Mouse (Mus musculus) lung, embryonic 15.5 days (tissue): Measurements from ENCODE around the gene Tmem9b. TPM values are rescaled to one million over a fixed set of nuclear protein-coding genes. Genes with fewer than 3 reads are reported as not detected.

ENCODE experiments used
- ATAC-seq: fragments of 200-750 bp; cut with Nextera tagmentation; 2 replicates; pipeline ENCODE4 v1.8.0; 2017; ENCODE audit warnings: moderate number of reproducible peaks, borderline replicate concordance; ENCODE audit not compliant: low FRiP score, low TSS enrichment; ENCODE audit errors: extremely low read depth
- H3K27ac ChIP-seq: fragments of 300-500 bp; sonication (generic); 2 replicates; pipeline ENCODE4 v1.5.1; 2015; ENCODE audit warnings: moderate library complexity, mild to moderate bottlenecking, inconsistent platforms
- H3K27me3 ChIP-seq: fragments of 300-500 bp; sonication (generic); 2 replicates; pipeline ENCODE4 v1.6.1; 2015; ENCODE audit warnings: inconsistent platforms
- H3K36me3 ChIP-seq: fragments of 300-500 bp; sonication (generic); 2 replicates; pipeline ENCODE4 v1.6.1; 2015; ENCODE audit warnings: inconsistent platforms
- H3K4me1 ChIP-seq: fragments of 300-500 bp; sonication (generic); 2 replicates; pipeline ENCODE4 v1.6.1; 2015; ENCODE audit warnings: inconsistent platforms
- H3K4me2 ChIP-seq: fragments of 300-500 bp; sonication (generic); 2 replicates; pipeline ENCODE4 v1.6.1; 2015; ENCODE audit warnings: inconsistent platforms, mild to moderate bottlenecking, moderate library complexity
- H3K4me3 ChIP-seq: fragments of 300-500 bp; sonication (generic); 2 replicates; pipeline ENCODE4 v1.5.1; 2015; ENCODE audit warnings: mild to moderate bottlenecking, inconsistent platforms
- H3K9ac ChIP-seq: fragments of 300-500 bp; sonication (generic); 2 replicates; pipeline ENCODE4 v1.6.1; 2015; ENCODE audit warnings: inconsistent platforms
- H3K9me3 ChIP-seq: fragments of 300-500 bp; sonication (generic); 2 replicates; pipeline ENCODE4 v1.6.1; 2016; ENCODE audit warnings: inconsistent platforms
- WGBS: fragments of 180-500 bp; shearing (Covaris S2); methylation state at CpG from one replicate; pipeline ENCODE4 v1.1.7; 2015; 5-methylcytosine and 5-hydroxymethylcytosine counted together
- polyA plus RNA-seq: library from polyadenylated mRNA; unstranded; fragments of >200 nt; fragmentation: Nextera tagmentation; extraction: Ambion mirVana; gene quantifications from 2 replicates; pipeline ENCODE4 v1.2.1, GENCODE M21; 2015

The Tmem9b gene
- polyA plus RNA-seq, 1 experiment from 2014 or later: 59.9 TPM

- no peaks in the 10 kb centered on the region for H3K9me3 ChIP-seq
- peak within 1 kb of the TSS; percentile 66 for H3K9ac ChIP-seq
- ATAC-seq: peak; percentile 95
- peak within 1 kb of the TSS; percentile 76 for H3K4me2 ChIP-seq
- peaks cover 24% of the 10 kb centered on the region for H3K4me1 ChIP-seq
- H3K27ac ChIP-seq: peak within 1 kb of the TSS; percentile 84
- no peaks in the 10 kb centered on the region for H3K27me3 ChIP-seq
- peak within 1 kb of the TSS; percentile 67 for H3K4me3 ChIP-seq
- under 1% methylated on average over 61 of the region's 61 CpGs for WGBS
- no peaks in the 10 kb centered on the region for H3K36me3 ChIP-seq
Observed at GRCm38 (mm10) chr7:109703190-109704015, 49.3 kb downstream of the Tmem9b start, which contains the start of the genes St5 and Akip1. St5 (minus strand) TSS chr7:109703605. Akip1 (plus strand) TSS chr7:109703690.

- no peak overlapping the region for H3K27ac ChIP-seq
Observed at GRCm38 (mm10) chr7:109702721-109703120, 50.0 kb downstream of the Tmem9b start.

GRCm38 (mm10) chr7:109700213-109700612 lies 52.5 kb downstream of the Tmem9b start:
- no peaks in the 10 kb centered on the region for H3K27me3 ChIP-seq
- peaks cover 10% of the 10 kb centered on the region for H3K4me1 ChIP-seq
- H3K4me3 ChIP-seq: no peak overlapping the region
- H3K4me2 ChIP-seq: no peak overlapping the region
- no peaks in the 10 kb centered on the region for H3K36me3 ChIP-seq
- H3K9me3 ChIP-seq: no peaks in the 10 kb centered on the region
- H3K9ac ChIP-seq: no peak overlapping the region
- ATAC-seq: no peak
- H3K27ac ChIP-seq: no peak overlapping the region

More at GRCm38 (mm10) chr7:109702721-109703120, 50.0 kb downstream of the Tmem9b start:
- Histone ChIP-seq H3K4me1 (peaks cover 18% of the 10 kb centered on the region), H3K27me3 (no peaks in the 10 kb centered on the region), H3K4me2 (peak overlapping the region; percentile 76), H3K36me3 (no peaks in the 10 kb centered on the region), H3K4me3 (peak overlapping the region; percentile 67; the same call in 1 of the 2 replicates), H3K9ac (no peak overlapping the region), H3K9me3 (no peaks in the 10 kb centered on the region)
- no peak for ATAC-seq
- 37% methylated on average over 4 of the region's 4 CpGs for WGBS

- H3K9me3 ChIP-seq: no peaks in the 10 kb centered on the region
- H3K4me1 ChIP-seq: peaks cover 9% of the 10 kb centered on the region
- H3K9ac ChIP-seq: no peak overlapping the region
- no peaks in the 10 kb centered on the region for H3K27me3 ChIP-seq
- H3K4me3 ChIP-seq: no peak overlapping the region
- no peak overlapping the region for H3K4me2 ChIP-seq
- no peak overlapping the region for H3K27ac ChIP-seq
- H3K36me3 ChIP-seq: no peaks in the 10 kb centered on the region
- no peak for ATAC-seq
- WGBS: 85% methylated on average over 10 of the region's 10 CpGs
Observed at GRCm38 (mm10) chr7:109695339-109695726, 57.3 kb downstream of the Tmem9b start.

GRCm38 (mm10) chr7:109694576-109695338 lies 57.9 kb downstream of the Tmem9b start:
- Histone ChIP-seq H3K4me3 (no peak overlapping the region), H3K27ac (no peak overlapping the region), H3K36me3 (no peaks in the 10 kb centered on the region), H3K27me3 (no peaks in the 10 kb centered on the region), H3K9ac (no peak overlapping the region), H3K9me3 (no peaks in the 10 kb centered on the region), H3K4me2 (no peak overlapping the region), H3K4me1 (peaks cover 10% of the 10 kb centered on the region)
- 87% methylated on average over 13 of the region's 13 CpGs for WGBS
- no peak for ATAC-seq

- Histone ChIP-seq H3K9ac (no peak overlapping the region), H3K9me3 (no peaks in the 10 kb centered on the region), H3K27ac (peak overlapping the region; percentile 70), H3K4me1 (peaks cover 25% of the 10 kb centered on the region), H3K4me2 (no peak overlapping the region), H3K4me3 (no peak overlapping the region), H3K27me3 (no peaks in the 10 kb centered on the region), H3K36me3 (no peaks in the 10 kb centered on the region)
- 37% methylated on average over 5 of the region's 5 CpGs for WGBS
- ATAC-seq: peak; percentile 17; the same call in 1 of the 2 replicates
Observed at GRCm38 (mm10) chr7:109690961-109691360, 61.7 kb downstream of the Tmem9b start.

GRCm38 (mm10) chr7:109690101-109690500 lies 62.6 kb downstream of the Tmem9b start:
- Histone ChIP-seq H3K36me3 (no peaks in the 10 kb centered on the region), H3K27me3 (no peaks in the 10 kb centered on the region), H3K9ac (no peak overlapping the region), H3K4me1 (peaks cover 26% of the 10 kb centered on the region), H3K27ac (no peak overlapping the region), H3K4me3 (no peak overlapping the region), H3K4me2 (no peak overlapping the region), H3K9me3 (no peaks in the 10 kb centered on the region)
- 88% methylated on average over 3 of the region's 3 CpGs for WGBS
- no peak for ATAC-seq

- Histone ChIP-seq H3K9me3 (no peaks in the 10 kb centered on the region), H3K27me3 (no peaks in the 10 kb centered on the region), H3K27ac (peak overlapping the region; percentile 60), H3K4me3 (no peak overlapping the region), H3K4me1 (peaks cover 26% of the 10 kb centered on the region), H3K36me3 (no peaks in the 10 kb centered on the region), H3K4me2 (0 out of 2 replicates have a peak overlapping the region, but pooled peaks have one; percentile 16), H3K9ac (no peak overlapping the region)
- ATAC-seq: no peak
- WGBS: 13% methylated on average over 9 of the region's 9 CpGs
Observed at GRCm38 (mm10) chr7:109686585-109687128, 66.0 kb downstream of the Tmem9b start.

Other genes starting within 250 kb of the Tmem9b start
- 0.02 and 0.03 TPM in 2 replicates for gene Trim66, start 244.7 kb downstream of the Tmem9b start, polyA plus RNA-seq
- 136 and 146 TPM in 2 replicates for gene Rpl27a, start 233.7 kb downstream of the Tmem9b start, polyA plus RNA-seq
- 59.6 and 61.2 TPM in 2 replicates for gene St5, start 49.3 kb downstream of the Tmem9b start, polyA plus RNA-seq
- 39.3 and 41.2 TPM in 2 replicates for gene Akip1, start 49.2 kb downstream of the Tmem9b start, polyA plus RNA-seq
- gene BC051019, start 29.0 kb downstream of the Tmem9b start, polyA plus RNA-seq: 2.1 and 2.5 TPM in 2 replicates
- 0.30 TPM in 1 of 2 replicates, not detected in the other for gene Ascl3, start 21.1 kb downstream of the Tmem9b start, polyA plus RNA-seq
- 0.20 and 0.49 TPM in 2 replicates for gene Nrip3, start 29.1 kb upstream of the Tmem9b start, polyA plus RNA-seq
- 2.5 and 3.1 TPM in 2 replicates for gene Scube2, start 112.8 kb upstream of the Tmem9b start, polyA plus RNA-seq
- 35.4 and 38.4 TPM in 2 replicates for gene Dennd5a, start 207.6 kb upstream of the Tmem9b start, polyA plus RNA-seq
- 61.6 and 65.6 TPM in 2 replicates for gene Tmem41b, start 234.1 kb upstream of the Tmem9b start, polyA plus RNA-seq